Mouse (Mus musculus): Measurements from ENCODE around the gene Spag16.

DNA sequence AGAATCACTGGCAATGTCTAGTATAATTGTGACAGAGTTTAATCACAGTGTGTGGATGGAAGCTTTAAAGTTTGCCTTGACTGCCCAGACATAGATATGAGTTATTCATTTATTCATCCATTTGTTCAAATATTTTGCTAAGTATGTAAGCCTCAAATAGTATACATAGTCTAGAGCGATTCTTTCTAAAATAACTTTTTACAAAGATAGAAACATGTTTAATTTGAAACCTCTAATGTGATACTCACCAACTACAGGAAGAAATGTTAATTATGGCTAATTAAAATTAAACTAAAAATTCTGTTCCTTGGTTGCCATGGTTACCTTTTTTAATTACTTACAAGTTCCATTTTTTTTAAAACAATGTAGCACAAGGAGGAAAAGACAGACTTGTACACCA lies 653.1 kb downstream of the Spag16 start:
- TF ChIP-seq ZNF384 (IDR thresholded peaks at IDR 0.05; ENCODE audit: low read depth, low read length) (no peak), ZC3H11A (IDR thresholded peaks at IDR 0.05; ENCODE audit: borderline replicate concordance, low read depth, low read length) (no peak)

Data from ES-E14 (cell line).